Mouse (Mus musculus): ENCODE measurements around the gene Tmem131l.
"Not testable (repeated sequence)": the region's sequence is repeated elsewhere in the genome, so short reads cannot be mapped to it uniquely, and the experiment has no call there.

Gene Tmem131l

GRCm38 (mm10) chr3:83915102-83915501, 124.9 kb downstream of the Tmem131l start:
- no peak for DNase-seq (ENCODE audit: low spot score in 2 of 2)

- DNase-seq (ENCODE audit: low spot score in 2 of 2) = no peak
These were observed 129.3 kb downstream of the Tmem131l start for GRCm38 (mm10) chr3:83910707-83911106.

GRCm38 (mm10) chr3:83906185-83906584, 133.8 kb downstream of the Tmem131l start:
- DNase-seq (ENCODE audit: low spot score in 2 of 2) = no peak

- no peak for DNase-seq (ENCODE audit: low spot score in 2 of 2)
These were observed 134.8 kb downstream of the Tmem131l start for GRCm38 (mm10) chr3:83905161-83905560.

- DNase-seq (ENCODE audit: low spot score in 2 of 2) = no peak
These were observed 135.6 kb downstream of the Tmem131l start for GRCm38 (mm10) chr3:83904176-83904958.

- no peak for DNase-seq (ENCODE audit: low spot score in 2 of 2)
These were observed 137.0 kb downstream of the Tmem131l start for GRCm38 (mm10) chr3:83902943-83903342.

GRCm38 (mm10) chr3:83902459-83902858, 137.5 kb downstream of the Tmem131l start:
- DNase-seq (ENCODE audit: low spot score in 2 of 2) = no peak

- no peak for DNase-seq (ENCODE audit: low spot score in 2 of 2)
These were observed 139.1 kb downstream of the Tmem131l start for GRCm38 (mm10) chr3:83900756-83901373.

GRCm38 (mm10) chr3:83899556-83899955, 140.4 kb downstream of the Tmem131l start:
- DNase-seq (ENCODE audit: low spot score in 2 of 2) = peak; percentile 21 to 34

GRCm38 (mm10) chr3:83898246-83898645, 141.7 kb downstream of the Tmem131l start:
- no peak for DNase-seq (ENCODE audit: low spot score in 2 of 2)

- no peak for DNase-seq (ENCODE audit: low spot score in 2 of 2)
These were observed 144.2 kb downstream of the Tmem131l start for GRCm38 (mm10) chr3:83895811-83896210.

GRCm38 (mm10) chr3:83895111-83895510, 144.9 kb downstream of the Tmem131l start:
- DNase-seq (ENCODE audit: low spot score in 2 of 2) = no peak

GRCm38 (mm10) chr3:83885163-83885562, 154.8 kb downstream of the Tmem131l start:
- DNase-seq (ENCODE audit: low spot score in 2 of 2) = no peak

- DNase-seq (ENCODE audit: low spot score in 2 of 2) = not testable (repeated sequence)
These were observed 160.5 kb downstream of the Tmem131l start for GRCm38 (mm10) chr3:83879261-83880050.

GRCm38 (mm10) chr3:83878801-83879200, 161.2 kb downstream of the Tmem131l start:
- no peak for DNase-seq (ENCODE audit: low spot score in 2 of 2)

- DNase-seq (ENCODE audit: low spot score in 2 of 2) = no peak
These were observed 163.7 kb downstream of the Tmem131l start for GRCm38 (mm10) chr3:83876299-83876698.

- not testable (repeated sequence) for DNase-seq (ENCODE audit: low spot score in 2 of 2)
These were observed 164.9 kb downstream of the Tmem131l start for GRCm38 (mm10) chr3:83875078-83875477.

- not testable (repeated sequence) for DNase-seq (ENCODE audit: low spot score in 2 of 2)
These were observed 167.1 kb downstream of the Tmem131l start for GRCm38 (mm10) chr3:83872853-83873252.

- not testable (repeated sequence) for DNase-seq (ENCODE audit: low spot score in 2 of 2)
These were observed 168.0 kb downstream of the Tmem131l start for GRCm38 (mm10) chr3:83871962-83872361.

GRCm38 (mm10) chr3:83871559-83871958, 168.4 kb downstream of the Tmem131l start:
- not testable (repeated sequence) for DNase-seq (ENCODE audit: low spot score in 2 of 2)

GRCm38 (mm10) chr3:83869776-83870175, 170.2 kb downstream of the Tmem131l start:
- no peak for DNase-seq (ENCODE audit: low spot score in 2 of 2)

- DNase-seq (ENCODE audit: low spot score in 2 of 2) = not testable (repeated sequence)
These were observed 172.9 kb downstream of the Tmem131l start for GRCm38 (mm10) chr3:83867026-83867425.
